Mouse (Mus musculus) limb, embryonic 12.5 days (tissue): ENCODE results near the gene Pnkd. TPM values are rescaled to one million over a fixed set of nuclear protein-coding genes. Genes with fewer than 3 reads are reported as not detected.

Experiments
- ATAC-seq: fragments of 200-750 bp; cut with Nextera tagmentation; 2 replicates; pipeline ENCODE4 v1.8.0; 2017; ENCODE audit warnings: low read depth, moderate TSS enrichment; ENCODE audit not compliant: insufficient number of reproducible peaks, insufficient read depth, low FRiP score, low TSS enrichment
- H3K27ac ChIP-seq: fragments of 300-500 bp; sonication (generic); 2 replicates; pipeline ENCODE4 v1.5.1; 2016; ENCODE audit warnings: mild to moderate bottlenecking, moderate library complexity
- H3K27me3 ChIP-seq: fragments of 300-500 bp; sonication (generic); 2 replicates; pipeline ENCODE4 v1.6.1; 2016; ENCODE audit warnings: mild to moderate bottlenecking, moderate library complexity
- H3K36me3 ChIP-seq: fragments of 300-500 bp; sonication (generic); 2 replicates; pipeline ENCODE4 v1.6.1; 2016; ENCODE audit warnings: mild to moderate bottlenecking, moderate library complexity
- H3K4me1 ChIP-seq: fragments of 300-500 bp; sonication (generic); replicated peaks from 2 replicates; pipeline ENCODE4 v1.6.1; 2016
- H3K4me2 ChIP-seq: fragments of 300-500 bp; sonication (generic); 2 replicates; pipeline ENCODE4 v1.6.1; 2016; ENCODE audit warnings: mild to moderate bottlenecking, moderate library complexity
- H3K4me3 ChIP-seq: fragments of 300-500 bp; sonication (generic); replicated peaks from 2 replicates; pipeline ENCODE4 v1.5.1; 2016; ENCODE audit warnings: mild to moderate bottlenecking
- H3K9ac ChIP-seq: fragments of 300-500 bp; sonication (generic); replicated peaks from 2 replicates; pipeline ENCODE4 v1.6.1; 2016; ENCODE audit warnings: mild to moderate bottlenecking, moderate library complexity
- H3K9me3 ChIP-seq: fragments of 300-500 bp; sonication (generic); 2 replicates; pipeline ENCODE4 v1.6.1; 2016; ENCODE audit warnings: mild to moderate bottlenecking, moderate library complexity
- WGBS: fragments of 180-500 bp; shearing (Covaris S2); methylation state at CpG from one replicate; pipeline ENCODE4 v1.1.7; 2016; 5-methylcytosine and 5-hydroxymethylcytosine counted together
- polyA plus RNA-seq: library from polyadenylated mRNA; unstranded; fragments of >200 nt; fragmentation: Nextera tagmentation; extraction: Ambion mirVana; gene quantifications from 2 replicates; pipeline ENCODE4 v1.2.1, GENCODE M21; 2016

Gene Pnkd
- polyA plus RNA-seq, 1 experiment from 2014 or later: 106 TPM

DNA sequence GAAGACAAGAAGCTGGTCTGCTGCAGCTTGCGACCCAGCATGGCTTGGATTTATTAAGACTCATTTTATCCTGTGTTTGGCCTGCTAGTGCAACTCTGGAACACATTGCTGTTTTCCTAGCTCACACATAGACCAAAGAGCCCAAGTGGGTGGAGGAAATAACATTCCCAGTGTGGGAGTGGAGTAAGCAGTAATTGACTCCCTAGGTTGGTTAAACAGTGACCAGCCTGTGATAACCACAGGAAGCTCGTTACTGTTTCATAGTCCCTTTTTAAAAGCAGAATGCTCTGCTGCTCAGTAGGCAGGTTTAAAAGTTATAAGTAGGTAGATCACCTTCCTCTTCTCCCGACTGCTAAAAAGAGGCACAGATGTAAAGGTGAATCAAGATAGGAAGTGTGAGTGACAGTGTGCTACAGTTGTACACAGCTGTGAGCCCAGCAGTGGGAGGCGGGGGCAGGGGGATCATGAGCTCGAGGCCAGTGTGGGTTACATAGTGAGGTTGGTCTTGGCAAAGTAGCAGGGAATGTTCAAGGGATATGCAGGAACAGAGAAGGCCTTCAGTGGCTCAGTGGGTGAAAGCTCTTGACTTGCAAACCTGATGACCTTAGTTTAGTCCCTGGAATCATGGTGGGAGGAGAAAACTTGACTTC is 35.3 kb upstream of the Pnkd start:
- H3K27me3 ChIP-seq: no peaks in the 10 kb centered on the region
- WGBS: 55% methylated on average over 5 of the region's 5 CpGs
- peak overlapping the region; percentile 47; the same call in 1 of the 2 replicates for H3K27ac ChIP-seq

DNA sequence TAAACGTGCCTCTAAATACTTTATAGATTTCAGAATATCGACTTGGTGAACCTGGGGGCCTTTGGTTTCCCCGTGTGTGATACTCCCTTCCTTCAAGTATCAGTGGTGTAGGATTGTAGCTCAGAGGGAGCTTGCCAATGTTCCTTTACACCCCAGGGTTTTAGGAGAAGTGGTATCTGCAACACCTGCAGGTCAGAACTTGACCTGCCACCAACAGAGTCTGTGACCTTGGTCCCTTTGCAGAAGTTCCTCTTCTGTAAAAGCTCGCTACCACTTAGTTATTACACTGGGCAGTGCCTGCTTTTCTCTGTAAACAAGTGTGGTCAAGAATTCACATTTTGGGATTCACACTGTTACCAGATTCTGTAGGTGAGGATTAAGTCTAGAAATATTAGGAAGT is 34.6 kb upstream of the Pnkd start:
- Histone ChIP-seq H3K9ac (no peak overlapping the region), H3K27ac (no peak overlapping the region), H3K9me3 (no peaks in the 10 kb centered on the region), H3K4me2 (no peak overlapping the region), H3K4me3 (no peak overlapping the region), H3K4me1 (peaks cover 12% of the 10 kb centered on the region; the same call in 1 of the 2 replicates), H3K27me3 (no peaks in the 10 kb centered on the region), H3K36me3 (peaks cover 91% of the 10 kb centered on the region)
- whole genome bisulfite sequencing: 87% methylated on average over 4 of the region's 4 CpGs
- ATAC-seq: no peak

More for the DNA sequence above, 35.3 kb upstream of the Pnkd start:
- Histone ChIP-seq H3K4me1 (peaks cover 15% of the 10 kb centered on the region; the same call in 1 of the 2 replicates), H3K36me3 (peaks cover 85% of the 10 kb centered on the region), H3K4me3 (no peak overlapping the region), H3K4me2 (no peak overlapping the region), H3K9ac (no peak overlapping the region), H3K9me3 (no peaks in the 10 kb centered on the region)
- ATAC-seq: no peak

DNA sequence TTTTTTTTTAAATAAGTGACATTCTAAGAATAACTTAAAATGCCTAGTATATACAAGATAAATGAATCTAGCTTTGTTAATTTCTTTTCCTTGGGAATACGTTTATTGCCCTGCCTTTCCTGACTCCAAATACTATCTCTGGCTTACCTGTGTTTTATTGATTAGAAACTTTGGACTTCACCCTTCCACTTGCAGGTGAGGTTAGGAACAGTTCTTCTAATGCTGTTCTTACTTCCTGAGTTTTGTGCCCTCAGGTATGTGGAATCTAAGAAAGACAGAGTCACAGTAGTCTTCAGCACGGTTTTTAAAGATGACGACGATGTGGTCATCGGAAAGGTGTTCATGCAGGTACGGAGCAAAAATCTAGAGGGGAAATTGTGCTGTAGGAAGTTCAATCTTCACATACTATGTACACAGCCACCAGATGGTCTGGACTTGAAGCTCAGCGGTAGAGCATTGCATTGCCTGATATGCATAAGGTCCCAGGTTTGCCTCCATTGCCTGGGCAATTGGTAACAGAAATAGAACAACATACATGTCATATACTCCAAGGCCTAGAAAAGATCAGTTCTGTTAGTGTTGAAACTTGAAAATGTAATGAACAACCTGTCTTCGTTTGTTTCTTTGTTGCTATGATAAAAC is 28.9 kb upstream of the Pnkd start:
- Histone ChIP-seq H3K36me3 (peaks cover 92% of the 10 kb centered on the region), H3K9me3 (no peaks in the 10 kb centered on the region), H3K4me2 (no peak overlapping the region), H3K9ac (no peak overlapping the region), H3K27ac (no peak overlapping the region), H3K4me3 (no peak overlapping the region), H3K27me3 (no peaks in the 10 kb centered on the region), H3K4me1 (no peaks in the 10 kb centered on the region)
- ATAC-seq: no peak
- WGBS: 96% methylated on average over 8 of the region's 8 CpGs

DNA sequence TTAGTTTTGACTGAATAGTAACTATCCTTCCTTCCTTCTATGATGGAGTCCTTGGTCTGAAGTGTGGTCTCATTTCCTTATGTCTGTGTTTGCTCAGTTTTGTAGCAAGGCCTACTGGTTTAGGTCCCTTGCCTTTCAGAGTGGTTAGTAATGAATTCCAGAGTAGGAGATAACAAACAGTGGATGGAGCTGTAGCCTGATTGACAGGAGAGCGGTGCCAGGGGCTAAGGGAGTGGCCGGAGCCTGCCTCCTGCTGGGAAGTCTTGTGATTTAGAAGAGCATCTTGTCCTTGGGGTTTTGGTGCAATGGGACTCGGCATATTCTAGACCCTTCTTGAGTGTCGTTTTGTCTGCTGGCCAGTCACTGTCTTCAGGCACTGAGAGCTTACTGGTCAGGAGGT is 27.9 kb upstream of the Pnkd start:
- 84% methylated on average over 4 of the region's 4 CpGs for WGBS

DNA sequence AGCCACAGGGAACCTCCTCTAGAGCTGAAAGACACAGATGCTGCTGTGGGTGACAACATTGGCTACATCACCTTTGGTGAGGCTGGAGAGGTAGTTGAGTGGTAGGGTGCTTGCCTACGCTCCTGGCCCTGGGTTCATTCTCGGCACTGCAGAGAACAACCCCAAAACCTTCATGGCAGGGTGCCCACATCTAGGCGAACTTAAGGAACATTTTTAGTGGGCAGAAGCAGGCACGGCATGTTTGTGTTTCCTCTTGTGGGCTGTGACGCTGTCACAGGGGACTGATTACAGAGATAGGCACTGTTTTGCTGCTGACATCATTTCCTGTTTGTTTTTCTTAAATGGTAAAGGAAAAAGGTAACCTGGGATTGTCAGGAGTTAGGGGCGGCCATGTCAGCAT is 22.2 kb upstream of the Pnkd start:
- 94% methylated on average over 6 of the region's 6 CpGs for WGBS
- Histone ChIP-seq H3K27me3 (no peaks in the 10 kb centered on the region), H3K36me3 (peaks cover 94% of the 10 kb centered on the region), H3K4me1 (no peaks in the 10 kb centered on the region), H3K9me3 (no peaks in the 10 kb centered on the region), H3K4me3 (no peak overlapping the region), H3K9ac (no peak overlapping the region), H3K4me2 (no peak overlapping the region), H3K27ac (no peak overlapping the region)
- no peak for ATAC-seq

More for the DNA sequence above, 27.9 kb upstream of the Pnkd start:
- Histone ChIP-seq H3K4me3 (no peak overlapping the region), H3K36me3 (peaks cover 92% of the 10 kb centered on the region), H3K27me3 (no peaks in the 10 kb centered on the region), H3K27ac (no peak overlapping the region), H3K9me3 (no peaks in the 10 kb centered on the region), H3K4me2 (no peak overlapping the region), H3K4me1 (no peaks in the 10 kb centered on the region), H3K9ac (no peak overlapping the region)
- ATAC-seq: no peak

DNA sequence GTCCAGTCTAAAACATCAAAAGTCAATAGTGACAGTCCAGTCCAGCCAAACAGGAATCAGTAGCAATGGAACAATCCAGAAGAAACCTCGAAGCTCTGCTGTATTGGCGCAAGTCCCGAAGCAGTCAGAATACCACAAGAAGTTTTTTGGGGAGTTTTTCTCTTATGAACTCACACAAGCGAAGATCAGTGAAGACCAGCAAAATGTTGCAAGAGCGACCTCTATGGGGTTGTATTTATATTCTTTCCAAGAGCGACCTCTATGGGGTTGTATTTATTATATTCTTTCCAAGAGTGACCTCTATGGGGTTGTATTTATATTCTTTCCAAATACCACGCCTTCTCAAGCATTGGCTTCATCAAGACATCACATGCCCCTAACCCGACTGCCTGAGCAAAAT is 16.0 kb upstream of the Pnkd start:
- Histone ChIP-seq H3K27ac (no peak overlapping the region), H3K36me3 (peaks cover 54% of the 10 kb centered on the region), H3K9ac (no peak overlapping the region), H3K4me1 (no peaks in the 10 kb centered on the region), H3K4me3 (no peak overlapping the region), H3K9me3 (no peaks in the 10 kb centered on the region), H3K4me2 (no peak overlapping the region), H3K27me3 (no peaks in the 10 kb centered on the region)
- WGBS: 86% methylated on average over 8 of the region's 8 CpGs
- no peak for ATAC-seq

DNA sequence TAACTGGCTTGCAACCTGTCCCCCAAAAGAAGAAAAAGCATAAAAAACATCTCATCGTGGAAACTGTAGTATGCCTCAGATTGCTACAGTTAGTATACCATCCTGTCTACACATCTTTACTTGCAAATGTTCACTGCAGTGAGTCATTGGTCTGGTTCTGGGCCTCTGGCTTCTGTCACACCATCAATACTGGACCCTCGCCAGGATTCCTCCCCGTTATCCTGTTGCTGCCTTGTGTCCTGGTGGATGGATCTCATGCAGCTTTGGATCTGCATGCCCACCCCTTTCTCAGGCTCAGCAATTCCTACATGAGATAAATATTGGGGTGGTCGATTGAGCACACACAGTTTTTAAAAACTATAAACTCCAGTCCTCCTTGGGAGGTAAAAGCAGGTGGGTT is 13.1 kb upstream of the Pnkd start:
- Histone ChIP-seq H3K4me3 (no peak overlapping the region), H3K9me3 (no peaks in the 10 kb centered on the region), H3K36me3 (peaks cover 25% of the 10 kb centered on the region), H3K27me3 (no peaks in the 10 kb centered on the region), H3K27ac (no peak overlapping the region), H3K4me2 (no peak overlapping the region), H3K4me1 (peaks cover 11% of the 10 kb centered on the region), H3K9ac (no peak overlapping the region)
- no peak for ATAC-seq
- 82% methylated on average over 4 of the region's 4 CpGs for WGBS

DNA sequence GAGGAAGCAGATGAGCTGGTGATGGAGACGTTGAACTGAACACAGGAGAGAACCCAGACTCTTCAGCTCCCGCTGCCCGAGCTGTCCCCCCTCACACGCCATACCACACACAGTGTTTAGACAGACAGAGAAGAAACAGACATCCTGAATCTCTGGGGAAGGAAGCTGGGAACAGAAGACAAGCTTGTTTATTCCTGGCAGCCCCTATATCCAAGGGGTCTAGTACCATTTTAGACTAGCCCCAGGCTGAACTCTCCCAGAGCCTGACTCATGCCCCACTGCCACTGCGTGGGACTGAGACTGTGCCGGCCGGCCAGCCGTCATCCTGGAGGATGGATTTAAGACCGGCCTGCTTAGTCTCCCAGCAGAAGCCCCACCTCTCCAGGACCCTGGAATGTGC is 9.7 kb upstream of the Pnkd start:
- Histone ChIP-seq H3K36me3 (peaks cover 16% of the 10 kb centered on the region), H3K27me3 (no peaks in the 10 kb centered on the region), H3K4me3 (no peak overlapping the region), H3K4me1 (peaks cover 11% of the 10 kb centered on the region), H3K4me2 (peak overlapping the region; percentile 10; the same call in 1 of the 2 replicates), H3K27ac (no peak overlapping the region), H3K9ac (no peak overlapping the region), H3K9me3 (no peaks in the 10 kb centered on the region)
- ATAC-seq: no peak
- 13% methylated on average over 9 of the region's 9 CpGs for WGBS

DNA sequence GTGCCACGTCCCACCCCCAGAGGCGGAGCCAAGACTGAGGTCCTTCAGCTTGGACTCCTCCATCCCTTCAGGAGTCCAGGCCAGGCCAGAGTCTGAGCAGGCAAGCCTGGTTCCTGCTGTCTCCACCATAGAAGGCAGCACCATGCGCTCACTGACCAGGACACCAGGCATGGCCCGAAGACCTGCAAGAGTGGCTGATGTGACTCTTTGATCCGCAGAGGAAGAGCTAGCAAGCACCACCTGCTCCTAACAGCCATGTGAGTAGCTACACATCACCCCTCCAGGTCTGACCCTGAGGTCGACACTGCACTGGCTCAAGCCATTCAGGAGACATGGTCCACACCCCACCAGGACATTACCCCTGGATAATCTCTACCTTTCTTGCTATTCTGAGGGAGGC is 7.7 kb upstream of the Pnkd start:
- ATAC-seq: no peak
- 60% methylated on average over 6 of the region's 6 CpGs for WGBS

DNA sequence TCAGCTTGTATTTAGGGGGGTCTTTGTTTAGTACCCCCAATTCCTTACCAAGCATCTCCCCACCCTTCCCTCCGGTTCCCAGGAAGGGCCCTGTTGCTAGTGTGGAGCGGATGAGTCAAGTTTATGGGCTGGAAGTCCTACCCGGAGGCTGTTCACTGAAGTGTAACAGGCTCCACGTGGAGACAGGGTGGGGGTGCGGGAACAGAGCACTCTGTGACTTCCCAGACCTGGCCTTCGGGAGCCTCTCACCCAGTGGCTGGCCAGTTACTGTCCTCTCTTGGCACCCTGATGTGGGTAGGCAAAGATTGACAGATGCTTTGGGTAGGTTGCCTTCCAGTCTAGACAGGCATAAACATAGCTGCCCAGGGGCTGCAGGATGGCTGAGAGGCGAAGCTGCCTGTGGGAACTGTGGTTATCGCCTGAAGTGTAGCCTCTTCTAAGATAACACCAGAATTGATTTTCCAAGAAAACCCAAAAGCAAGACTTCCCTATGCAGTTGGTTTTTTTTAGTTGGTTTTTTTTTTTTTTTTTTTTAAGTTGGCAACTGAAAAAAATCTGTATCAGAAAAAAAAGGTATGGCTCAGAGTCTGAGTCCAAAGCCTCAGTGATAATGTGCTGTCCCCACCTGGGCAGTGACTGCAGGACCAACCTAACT is 6.7 kb upstream of the Pnkd start:
- Histone ChIP-seq H3K4me2 (no peak overlapping the region), H3K9me3 (no peaks in the 10 kb centered on the region), H3K9ac (no peak overlapping the region), H3K27ac (no peak overlapping the region), H3K36me3 (peaks cover 46% of the 10 kb centered on the region), H3K27me3 (no peaks in the 10 kb centered on the region), H3K4me3 (no peak overlapping the region), H3K4me1 (peaks cover 15% of the 10 kb centered on the region)
- 58% methylated on average over 8 of the region's 8 CpGs for WGBS
- ATAC-seq: no peak

More for the DNA sequence above, 7.7 kb upstream of the Pnkd start:
- peaks cover 11% of the 10 kb centered on the region for H3K4me1 ChIP-seq
- no peaks in the 10 kb centered on the region for H3K27me3 ChIP-seq
- peaks cover 37% of the 10 kb centered on the region for H3K36me3 ChIP-seq
- no peak overlapping the region for H3K4me3 ChIP-seq
- H3K4me2 ChIP-seq: no peak overlapping the region
- no peak overlapping the region for H3K9ac ChIP-seq
- no peak overlapping the region for H3K27ac ChIP-seq
- H3K9me3 ChIP-seq: no peaks in the 10 kb centered on the region

DNA sequence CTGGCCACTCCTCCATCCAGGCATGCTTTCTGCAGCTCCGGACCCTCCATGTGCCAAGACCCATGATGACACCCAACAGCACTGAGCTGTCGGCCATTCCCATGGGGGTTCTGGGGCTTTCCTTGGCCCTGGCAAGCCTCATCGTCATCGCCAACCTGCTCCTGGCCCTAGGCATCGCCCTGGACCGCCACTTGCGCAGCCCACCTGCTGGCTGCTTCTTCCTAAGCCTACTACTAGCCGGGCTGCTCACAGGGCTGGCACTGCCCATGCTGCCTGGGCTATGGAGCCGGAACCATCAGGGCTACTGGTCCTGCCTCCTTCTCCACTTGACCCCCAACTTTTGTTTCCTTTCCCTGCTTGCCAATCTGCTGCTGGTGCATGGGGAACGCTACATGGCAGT is 6.2 kb upstream of the Pnkd start, which contains the start of gene Gpbar1:
Gene Gpbar1 (plus strand): TSS at position 13 of the 400 bp plus-strand sequence.
- Histone ChIP-seq H3K4me3 (no peak within 1 kb of the TSS), H3K4me2 (no peak within 1 kb of the TSS), H3K27me3 (no peaks in the 10 kb centered on the region), H3K9me3 (no peaks in the 10 kb centered on the region), H3K9ac (no peak within 1 kb of the TSS), H3K4me1 (peaks cover 20% of the 10 kb centered on the region), H3K27ac (no peak within 1 kb of the TSS), H3K36me3 (peaks cover 49% of the 10 kb centered on the region)
- no peak for ATAC-seq
- WGBS: 92% methylated on average over 10 of the region's 10 CpGs
